Mouse (Mus musculus): ENCODE data around the gene Sfpq. TPM values are rescaled to one million over a fixed set of nuclear protein-coding genes. Genes with fewer than 3 reads are reported as not detected.
"Not testable (repeated sequence)": the region's sequence is repeated elsewhere in the genome, so short reads cannot be mapped to it uniquely, and the experiment has no call there.

The Sfpq gene
- polyA plus RNA-seq (2016; fragmentation: Nextera tagmentation; extraction: Ambion mirVana): 179 and 183 TPM in 2 replicates

- under 1% methylated on average over 76 of the region's 87 CpGs for WGBS
- H3K4me2 ChIP-seq: peak within 1 kb of the TSS; percentile 98
- H3K9ac ChIP-seq (replicated peaks): peak within 1 kb of the TSS; percentile 100
- H3K27me3 ChIP-seq: no peaks in the 10 kb centered on the region
- ATAC-seq (ENCODE audit: insufficient number of reproducible peaks, insufficient read depth, low FRiP score, low TSS enrichment, low read depth): peak; percentile 96
- peak within 1 kb of the TSS; percentile 100 for H3K4me3 ChIP-seq (replicated peaks)
- peak within 1 kb of the TSS; percentile 100 for H3K27ac ChIP-seq
- H3K36me3 ChIP-seq: peaks cover 42% of the 10 kb centered on the region
- H3K4me1 ChIP-seq (replicated peaks): peaks cover 21% of the 10 kb centered on the region
- H3K9me3 ChIP-seq: no peaks in the 10 kb centered on the region
Measured at GRCm38 (mm10) chr4:127021151-127021945, at the start of gene Sfpq. Sfpq (plus strand) TSS chr4:127021324.

- H3K9me3 ChIP-seq: no peaks in the 10 kb centered on the region
- no peak overlapping the region for H3K4me3 ChIP-seq (replicated peaks)
- H3K9ac ChIP-seq (replicated peaks): no peak overlapping the region
- ATAC-seq (ENCODE audit: insufficient number of reproducible peaks, insufficient read depth, low FRiP score, low TSS enrichment, low read depth): no peak
- H3K27me3 ChIP-seq: no peaks in the 10 kb centered on the region
- H3K4me2 ChIP-seq: no peak overlapping the region
- no peaks in the 10 kb centered on the region for H3K4me1 ChIP-seq (replicated peaks)
- H3K27ac ChIP-seq: no peak overlapping the region
- no peaks in the 10 kb centered on the region for H3K36me3 ChIP-seq
Measured at GRCm38 (mm10) chr4:126977467-126977866, 43.7 kb upstream of the Sfpq start.

- no peaks in the 10 kb centered on the region for H3K4me1 ChIP-seq (replicated peaks)
- no peaks in the 10 kb centered on the region for H3K27me3 ChIP-seq
- no peaks in the 10 kb centered on the region for H3K9me3 ChIP-seq
- H3K36me3 ChIP-seq: no peaks in the 10 kb centered on the region
- H3K4me3 ChIP-seq (replicated peaks): no peak overlapping the region
- H3K4me2 ChIP-seq: no peak overlapping the region
- ATAC-seq (ENCODE audit: insufficient number of reproducible peaks, insufficient read depth, low FRiP score, low TSS enrichment, low read depth): no peak
- H3K9ac ChIP-seq (replicated peaks): no peak overlapping the region
- 91% methylated on average over 3 of the region's 3 CpGs for WGBS
- no peak overlapping the region for H3K27ac ChIP-seq
Measured at GRCm38 (mm10) chr4:126978706-126979105, 42.4 kb upstream of the Sfpq start.

GRCm38 (mm10) chr4:126983321-126983720, 37.8 kb upstream of the Sfpq start:
- no peaks in the 10 kb centered on the region for H3K4me1 ChIP-seq (replicated peaks)
- no peak for ATAC-seq (ENCODE audit: insufficient number of reproducible peaks, insufficient read depth, low FRiP score, low TSS enrichment, low read depth)
- H3K9ac ChIP-seq (replicated peaks): no peak overlapping the region
- WGBS: 71% methylated on average over 3 of the region's 3 CpGs
- H3K4me2 ChIP-seq: no peak overlapping the region
- H3K27me3 ChIP-seq: no peaks in the 10 kb centered on the region
- no peak overlapping the region for H3K27ac ChIP-seq
- no peaks in the 10 kb centered on the region for H3K9me3 ChIP-seq
- H3K36me3 ChIP-seq: no peaks in the 10 kb centered on the region
- no peak overlapping the region for H3K4me3 ChIP-seq (replicated peaks)

GRCm38 (mm10) chr4:126983736-126984525, 37.2 kb upstream of the Sfpq start:
- not testable (repeated sequence) for H3K36me3 ChIP-seq; H3K4me3 ChIP-seq (replicated peaks); H3K9me3 ChIP-seq; H3K4me1 ChIP-seq (replicated peaks); H3K27me3 ChIP-seq; H3K9ac ChIP-seq (replicated peaks); H3K4me2 ChIP-seq; ATAC-seq (ENCODE audit: insufficient number of reproducible peaks, insufficient read depth, low FRiP score, low TSS enrichment, low read depth); H3K27ac ChIP-seq
- WGBS: 79% methylated on average over 12 of the region's 13 CpGs

- Histone ChIP-seq H3K4me3 (replicated peaks) (no peak overlapping the region), H3K4me1 (replicated peaks) (no peaks in the 10 kb centered on the region), H3K36me3 (no peaks in the 10 kb centered on the region), H3K9me3 (no peaks in the 10 kb centered on the region), H3K9ac (replicated peaks) (no peak overlapping the region), H3K4me2 (no peak overlapping the region), H3K27me3 (no peaks in the 10 kb centered on the region), H3K27ac (no peak overlapping the region)
- WGBS: 81% methylated on average over 5 of the region's 5 CpGs
- no peak for ATAC-seq (ENCODE audit: insufficient number of reproducible peaks, insufficient read depth, low FRiP score, low TSS enrichment, low read depth)
Measured at GRCm38 (mm10) chr4:126986768-126987167, 34.4 kb upstream of the Sfpq start.

- no peak for ATAC-seq (ENCODE audit: insufficient number of reproducible peaks, insufficient read depth, low FRiP score, low TSS enrichment, low read depth)
Measured at GRCm38 (mm10) chr4:126988503-126988902, 32.6 kb upstream of the Sfpq start.

GRCm38 (mm10) chr4:126990553-126990952, 30.6 kb upstream of the Sfpq start:
- Histone ChIP-seq H3K4me1 (replicated peaks) (no peaks in the 10 kb centered on the region), H3K9ac (replicated peaks) (no peak overlapping the region), H3K9me3 (no peaks in the 10 kb centered on the region), H3K4me3 (replicated peaks) (no peak overlapping the region), H3K27me3 (no peaks in the 10 kb centered on the region), H3K36me3 (no peaks in the 10 kb centered on the region), H3K4me2 (no peak overlapping the region), H3K27ac (no peak overlapping the region)
- no peak for ATAC-seq (ENCODE audit: insufficient number of reproducible peaks, insufficient read depth, low FRiP score, low TSS enrichment, low read depth)

More at GRCm38 (mm10) chr4:126988503-126988902, 32.6 kb upstream of the Sfpq start:
- Histone ChIP-seq H3K9me3 (no peaks in the 10 kb centered on the region), H3K27me3 (no peaks in the 10 kb centered on the region), H3K27ac (no peak overlapping the region), H3K9ac (replicated peaks) (no peak overlapping the region), H3K4me2 (no peak overlapping the region), H3K36me3 (no peaks in the 10 kb centered on the region), H3K4me1 (replicated peaks) (no peaks in the 10 kb centered on the region), H3K4me3 (replicated peaks) (no peak overlapping the region)
- WGBS: 62% methylated on average over 4 of the region's 4 CpGs

GRCm38 (mm10) chr4:126992356-126992755, 28.8 kb upstream of the Sfpq start:
- WGBS: 61% methylated on average over 5 of the region's 5 CpGs
- Histone ChIP-seq H3K9me3 (no peaks in the 10 kb centered on the region), H3K4me1 (replicated peaks) (no peaks in the 10 kb centered on the region), H3K36me3 (no peaks in the 10 kb centered on the region), H3K4me3 (replicated peaks) (no peak overlapping the region), H3K27me3 (no peaks in the 10 kb centered on the region), H3K27ac (no peak overlapping the region), H3K4me2 (no peak overlapping the region), H3K9ac (replicated peaks) (no peak overlapping the region)
- ATAC-seq (ENCODE audit: insufficient number of reproducible peaks, insufficient read depth, low FRiP score, low TSS enrichment, low read depth): no peak

- H3K27me3 ChIP-seq; ATAC-seq (ENCODE audit: insufficient number of reproducible peaks, insufficient read depth, low FRiP score, low TSS enrichment, low read depth); H3K4me1 ChIP-seq (replicated peaks); H3K36me3 ChIP-seq; H3K9ac ChIP-seq (replicated peaks); H3K4me2 ChIP-seq; H3K4me3 ChIP-seq (replicated peaks); H3K27ac ChIP-seq; H3K9me3 ChIP-seq: not testable (repeated sequence)
- 93% methylated on average over 16 of the region's 16 CpGs for WGBS
Measured at GRCm38 (mm10) chr4:126999372-126999771, 21.8 kb upstream of the Sfpq start.

- WGBS: 36% methylated on average over 8 of the region's 8 CpGs
- no peak for ATAC-seq (ENCODE audit: insufficient number of reproducible peaks, insufficient read depth, low FRiP score, low TSS enrichment, low read depth)
- Histone ChIP-seq H3K9ac (replicated peaks) (no peak overlapping the region), H3K36me3 (no peaks in the 10 kb centered on the region), H3K4me1 (replicated peaks) (peaks cover 9% of the 10 kb centered on the region; the same call in 1 of the 2 replicates), H3K9me3 (no peaks in the 10 kb centered on the region), H3K27ac (no peak overlapping the region), H3K27me3 (peaks cover 5% of the 10 kb centered on the region), H3K4me2 (no peak overlapping the region), H3K4me3 (replicated peaks) (no peak overlapping the region)
Measured at GRCm38 (mm10) chr4:127000601-127001105, 20.5 kb upstream of the Sfpq start.
